ENCODE assay signal across 17 mouse cellular contexts in genomic region chr11:54917461-54917860, GRCm38 (mm10). TPM values are rescaled to one million over a fixed set of nuclear protein-coding genes. Genes with fewer than 3 reads are reported as not detected.
"Had no signal": no experiment of that assay in that cellular context is flagged by ENCODE, and none has a peak within 500 bp of the region (broad histone marks: within the 10 kb centered on the region; RNA-seq: fewer than 3 reads in every experiment).

No protein-coding gene starts in this region.

- DNase-seq: retina, postnatal 1 day; right cerebral cortex, adult 18-20 months; right cerebral cortex, postnatal 14 days; right cerebral cortex, postnatal 25 days; right cerebral cortex, postnatal 4 days; spleen, adult 18-20 months; thymus, adult 18-20 months; thymus, adult 2 months; thymus, postnatal 14 days; thymus, postnatal 25 days; thymus, postnatal 36 days; thymus, postnatal 4 days had no signal

- H3K27me3 ChIP-seq: neural tube, embryonic 13.5 days; neural tube, embryonic 15.5 days; stomach, embryonic 15.5 days had no signal

- H3K4me3 ChIP-seq: neural tube, embryonic 13.5 days; neural tube, embryonic 15.5 days; stomach, embryonic 15.5 days had no signal

- H3K4me2 ChIP-seq: neural tube, embryonic 13.5 days; neural tube, embryonic 15.5 days; stomach, embryonic 15.5 days had no signal

- H3K9me3 ChIP-seq: neural tube, embryonic 13.5 days; neural tube, embryonic 15.5 days; stomach, embryonic 15.5 days had no signal

- H3K27ac ChIP-seq: neural tube, embryonic 13.5 days; neural tube, embryonic 15.5 days; stomach, embryonic 15.5 days; stomach, postnatal 0 days had no signal

- H3K9ac ChIP-seq: neural tube, embryonic 13.5 days; neural tube, embryonic 15.5 days; stomach, embryonic 15.5 days had no signal

- H3K4me1 ChIP-seq: neural tube, embryonic 13.5 days; neural tube, embryonic 15.5 days had no signal

RNA-seq across cellular contexts. Expression of gene Gpx3, which starts 15.2 kb away (rescaled TPM):
- total RNA-seq: neutrophil, adult 5-6 weeks had no signal
